Mouse (Mus musculus) kidney, adult 11 months (tissue): ENCODE measurements at regions not wholly inside any gene's neighbourhood (a gene's known extent, or its start where the extent isn't known, plus 50 kb on each side); places are given as distances from the start of the nearest gene placed in this dataset.
A peak's percentile ranks its signal among the peaks of the same experiment; 100 is the strongest.

Source experiments
- DNase-seq: peaks from one replicate; pipeline ENCODE4 v3.0.0; 2022

GRCm38 (mm10) chr1:71752351-71752750, 99.4 kb upstream of the Fn1 start:
- no peak for DNase-seq

GRCm38 (mm10) chr1:71751601-71752000, 98.6 kb upstream of the Fn1 start:
- DNase-seq = no peak

GRCm38 (mm10) chr1:71735606-71736005, 82.6 kb upstream of the Fn1 start:
- DNase-seq = peak; percentile 6

- no peak for DNase-seq
Measured at GRCm38 (mm10) chr1:71731623-71732022, 78.6 kb upstream of the Fn1 start.

- no peak for DNase-seq
Measured at GRCm38 (mm10) chr1:71731011-71731410, 78.0 kb upstream of the Fn1 start.

- no peak for DNase-seq
Measured at GRCm38 (mm10) chr1:71728852-71729347, 75.9 kb upstream of the Fn1 start.

GRCm38 (mm10) chr1:71723816-71724215, 70.8 kb upstream of the Fn1 start:
- no peak for DNase-seq

GRCm38 (mm10) chr1:71723039-71723397, 70.0 kb upstream of the Fn1 start:
- DNase-seq = no peak

GRCm38 (mm10) chr1:71722211-71723038, 69.4 kb upstream of the Fn1 start:
- no peak for DNase-seq
